Mouse (Mus musculus) retina, adult 2 months (tissue): Measurements from ENCODE around the gene Limd2.

Experiments
- DNase-seq: peaks from one replicate; pipeline ENCODE4 v3.0.0-alpha.2; 2012; ENCODE audit warnings: low read depth, low spot score

Gene Limd2

GRCm38 (mm10) chr11:106173228-106173627 is 12.6 kb upstream of the Limd2 start:
- no peak for DNase-seq

- DNase-seq = no peak
Measured at GRCm38 (mm10) chr11:106170807-106171206, 10.1 kb upstream of the Limd2 start.

- no peak for DNase-seq
Measured at GRCm38 (mm10) chr11:106167435-106167834, 6.8 kb upstream of the Limd2 start.

GRCm38 (mm10) chr11:106164601-106165180 is 4.0 kb upstream of the Limd2 start:
- DNase-seq = no peak

GRCm38 (mm10) chr11:106163546-106163945 is 2.9 kb upstream of the Limd2 start:
- no peak for DNase-seq

- DNase-seq = no peak
Measured at GRCm38 (mm10) chr11:106162237-106162636, 1.6 kb upstream of the Limd2 start.

- no peak for DNase-seq
Measured at GRCm38 (mm10) chr11:106159921-106160840, 479 bp downstream of the Limd2 start.

- DNase-seq = no peak
Measured at GRCm38 (mm10) chr11:106159216-106159920, 1.3 kb downstream of the Limd2 start.

GRCm38 (mm10) chr11:106158930-106159215 is 1.8 kb downstream of the Limd2 start:
- DNase-seq = no peak

- DNase-seq = no peak
Measured at GRCm38 (mm10) chr11:106158081-106158929, 2.4 kb downstream of the Limd2 start.

GRCm38 (mm10) chr11:106157154-106157553 is 3.5 kb downstream of the Limd2 start:
- DNase-seq = no peak

GRCm38 (mm10) chr11:106156257-106156656 is 4.4 kb downstream of the Limd2 start:
- DNase-seq = no peak

GRCm38 (mm10) chr11:106155761-106156160 is 4.9 kb downstream of the Limd2 start:
- DNase-seq = no peak

GRCm38 (mm10) chr11:106154770-106155169 is 5.9 kb downstream of the Limd2 start:
- no peak for DNase-seq

GRCm38 (mm10) chr11:106154091-106154490 is 6.6 kb downstream of the Limd2 start:
- DNase-seq = no peak

GRCm38 (mm10) chr11:106152132-106152531 is 8.5 kb downstream of the Limd2 start:
- DNase-seq = no peak

GRCm38 (mm10) chr11:106151219-106151618 is 9.4 kb downstream of the Limd2 start:
- no peak for DNase-seq

- DNase-seq = no peak
Measured at GRCm38 (mm10) chr11:106134580-106135528, 25.8 kb downstream of the Limd2 start.

GRCm38 (mm10) chr11:106132516-106132915 is 28.1 kb downstream of the Limd2 start:
- no peak for DNase-seq

GRCm38 (mm10) chr11:106129477-106129876 is 31.2 kb downstream of the Limd2 start:
- no peak for DNase-seq
